Mouse (Mus musculus) kidney, adult 11 months (tissue): ENCODE results near the gene Cst12.
"Not testable (repeated sequence)": the region's sequence is repeated elsewhere in the genome, so short reads cannot be mapped to it uniquely, and the experiment has no call there.

Source experiments
- DNase-seq: peaks from one replicate; pipeline ENCODE4 v3.0.0; 2022

Cst12 gene

GRCm38 (mm10) chr2:148789142-148789541, at the start of gene Cst12:
TSS of gene Cst12 (plus strand) at chr2:148789361.
- DNase-seq, result no peak

GRCm38 (mm10) chr2:148743001-148743400, 46.2 kb upstream of the Cst12 start:
- peak; percentile 21 for DNase-seq

GRCm38 (mm10) chr2:148743846-148744407, 45.2 kb upstream of the Cst12 start:
- peak; percentile 40 for DNase-seq

- no peak for DNase-seq
Observed at GRCm38 (mm10) chr2:148750058-148750457, 39.1 kb upstream of the Cst12 start, which contains the start of gene Cstl1. TSS of gene Cstl1 (plus strand) at chr2:148750358.

GRCm38 (mm10) chr2:148751893-148752813, 37.0 kb upstream of the Cst12 start:
- peak; percentile 55 for DNase-seq

- DNase-seq, result no peak
Observed at GRCm38 (mm10) chr2:148754310-148754846, 34.8 kb upstream of the Cst12 start.

- no peak for DNase-seq
Observed at GRCm38 (mm10) chr2:148763648-148764388, 25.3 kb upstream of the Cst12 start.

- DNase-seq, result not testable (repeated sequence)
Observed at GRCm38 (mm10) chr2:148771397-148771796, 17.8 kb upstream of the Cst12 start, which contains the start of gene Cst11. TSS of gene Cst11 (minus strand) at chr2:148771497.

GRCm38 (mm10) chr2:148781709-148782108, 7.5 kb upstream of the Cst12 start, which contains the start of gene 8030411F24Rik:
TSS of gene 8030411F24Rik (plus strand) at chr2:148782009.
- DNase-seq, result no peak

- DNase-seq, result no peak
Observed at GRCm38 (mm10) chr2:148798485-148798884, 9.3 kb downstream of the Cst12 start, which contains the start of gene Cst8. TSS of gene Cst8 (plus strand) at chr2:148798785.

- DNase-seq, result peak; percentile 6
Observed at GRCm38 (mm10) chr2:148801491-148801921, 12.3 kb downstream of the Cst12 start.

GRCm38 (mm10) chr2:148806696-148807095, 17.5 kb downstream of the Cst12 start:
- no peak for DNase-seq

- DNase-seq, result no peak
Observed at GRCm38 (mm10) chr2:148819909-148820308, 30.7 kb downstream of the Cst12 start, which contains the start of gene Cst13. TSS of gene Cst13 (plus strand) at chr2:148820081.

GRCm38 (mm10) chr2:148825986-148826385, 36.8 kb downstream of the Cst12 start:
- DNase-seq, result no peak

GRCm38 (mm10) chr2:148834912-148835311, 45.8 kb downstream of the Cst12 start, which contains the start of gene Cst9:
TSS of gene Cst9 (plus strand) at chr2:148835147.
- DNase-seq, result no peak

GRCm38 (mm10) chr2:148838075-148838777, 49.1 kb downstream of the Cst12 start:
- no peak for DNase-seq

- no peak for DNase-seq
Observed at GRCm38 (mm10) chr2:148839224-148839623, 50.1 kb downstream of the Cst12 start.
